In genomic region chr1:193590301-193590829, GRCm38 (mm10) we compare ENCODE assay signal across 16 mouse cellular contexts.
A peak's percentile ranks its signal among the peaks of the same experiment; 100 is the strongest.
DNase-seq lines count a peak whose midpoint lies in the region; ATAC-seq and TF ChIP-seq lines count a peak whose summit lies in the region.
"Had no signal": no experiment of that assay in that cellular context is flagged by ENCODE, and none has a peak within 500 bp of the region (broad histone marks: within the 10 kb centered on the region; RNA-seq: fewer than 3 reads in every experiment).

No protein-coding gene starts in this region.

- no peaks in the 10 kb centered on the region for H3K27me3 ChIP-seq in hindbrain, embryonic 10.5 days (ENCODE audit: insufficient read depth, poor library complexity, severe bottlenecking)
- no peaks in the 10 kb centered on the region for H3K27me3 ChIP-seq in hindbrain, postnatal 0 days (ENCODE audit: insufficient read depth, low read length)
- H3K27me3 ChIP-seq in embryonic facial prominence, embryonic 11.5 days (ENCODE audit: control insufficient read depth, insufficient read depth, low read length): no peaks in the 10 kb centered on the region
- no peaks in the 10 kb centered on the region for H3K27me3 ChIP-seq in hindbrain, embryonic 13.5 days
- no peaks in the 10 kb centered on the region for H3K27me3 ChIP-seq in neural tube, embryonic 15.5 days (replicated peaks)
- H3K27me3 ChIP-seq in kidney, embryonic 15.5 days: no peaks in the 10 kb centered on the region

- H3K4me2 ChIP-seq in hindbrain, postnatal 0 days (ENCODE audit: low read depth, low read length): no peak overlapping the region
- H3K4me2 ChIP-seq in embryonic facial prominence, embryonic 11.5 days (ENCODE audit: low read depth, low read length): no peak overlapping the region
- no peak overlapping the region for H3K4me2 ChIP-seq in hindbrain, embryonic 13.5 days
- no peak overlapping the region for H3K4me2 ChIP-seq in neural tube, embryonic 15.5 days
- no peak overlapping the region for H3K4me2 ChIP-seq in kidney, embryonic 15.5 days
- H3K4me2 ChIP-seq: limb, embryonic 13.5 days had no signal

- H3K9me3 ChIP-seq in hindbrain, embryonic 10.5 days: no peaks in the 10 kb centered on the region
- no peaks in the 10 kb centered on the region for H3K9me3 ChIP-seq in hindbrain, postnatal 0 days (ENCODE audit: low read length)
- no peaks in the 10 kb centered on the region for H3K9me3 ChIP-seq in embryonic facial prominence, embryonic 11.5 days (replicated peaks; ENCODE audit: control insufficient read depth, low read length)
- H3K9me3 ChIP-seq in hindbrain, embryonic 13.5 days: no peaks in the 10 kb centered on the region
- no peaks in the 10 kb centered on the region for H3K9me3 ChIP-seq in neural tube, embryonic 15.5 days (replicated peaks)
- no peaks in the 10 kb centered on the region for H3K9me3 ChIP-seq in kidney, embryonic 15.5 days (replicated peaks)
- H3K9me3 ChIP-seq: limb, embryonic 13.5 days had no signal

- ATAC-seq in hindbrain, postnatal 0 days: no peak
- ATAC-seq in embryonic facial prominence, embryonic 11.5 days (replicated peaks; ENCODE audit: insufficient number of reproducible peaks, low FRiP score, low TSS enrichment, low read depth): no peak; the same call in 1 of the 2 replicates
- ATAC-seq in hindbrain, embryonic 13.5 days (ENCODE audit: low FRiP score): no peak
- ATAC-seq in neural tube, embryonic 15.5 days (ENCODE audit: low FRiP score): no peak
- ATAC-seq in kidney, embryonic 15.5 days (replicated peaks; ENCODE audit: low FRiP score): no peak

- H3K36me3 ChIP-seq in hindbrain, embryonic 10.5 days: no peaks in the 10 kb centered on the region
- H3K36me3 ChIP-seq in hindbrain, postnatal 0 days (ENCODE audit: insufficient read depth, low read length): no peaks in the 10 kb centered on the region
- no peaks in the 10 kb centered on the region for H3K36me3 ChIP-seq in embryonic facial prominence, embryonic 11.5 days (replicated peaks; ENCODE audit: control insufficient read depth, insufficient read depth, low read depth, low read length)
- no peaks in the 10 kb centered on the region for H3K36me3 ChIP-seq in hindbrain, embryonic 13.5 days
- H3K36me3 ChIP-seq in neural tube, embryonic 15.5 days: no peaks in the 10 kb centered on the region
- no peaks in the 10 kb centered on the region for H3K36me3 ChIP-seq in kidney, embryonic 15.5 days
- H3K36me3 ChIP-seq: limb, embryonic 13.5 days had no signal

- no peak overlapping the region for H3K9ac ChIP-seq in hindbrain, postnatal 0 days (replicated peaks; ENCODE audit: low read length)
- H3K9ac ChIP-seq in embryonic facial prominence, embryonic 11.5 days (replicated peaks; ENCODE audit: low read length): no peak overlapping the region
- no peak overlapping the region for H3K9ac ChIP-seq in hindbrain, embryonic 13.5 days
- 0 out of 2 replicates have a peak overlapping the region, but pooled peaks have one; percentile 0 for H3K9ac ChIP-seq in neural tube, embryonic 15.5 days (replicated peaks)
- H3K9ac ChIP-seq in kidney, embryonic 15.5 days: no peak overlapping the region
- H3K9ac ChIP-seq: limb, embryonic 13.5 days had no signal

- no peak for TF ChIP-seq CTCF in hindbrain, postnatal 0 days (IDR thresholded peaks at IDR 0.05; ENCODE audit: low read depth)

- H3K4me3 ChIP-seq in hindbrain, embryonic 10.5 days: no peak overlapping the region
- no peak overlapping the region for H3K4me3 ChIP-seq in hindbrain, postnatal 0 days (ENCODE audit: low read length)
- no peak overlapping the region for H3K4me3 ChIP-seq in embryonic facial prominence, embryonic 11.5 days (ENCODE audit: low read depth, low read length)
- H3K4me3 ChIP-seq in hindbrain, embryonic 13.5 days: no peak overlapping the region
- H3K4me3 ChIP-seq in neural tube, embryonic 15.5 days (replicated peaks): no peak overlapping the region
- no peak overlapping the region for H3K4me3 ChIP-seq in kidney, embryonic 15.5 days (replicated peaks)
- H3K4me3 ChIP-seq: erythroblast, embryonic 14.5 days; limb, embryonic 13.5 days had no signal

- H3K27ac ChIP-seq in hindbrain, embryonic 10.5 days: 0 out of 2 replicates have a peak overlapping the region, but pooled peaks have one; percentile 46
- no peak overlapping the region for H3K27ac ChIP-seq in hindbrain, postnatal 0 days
- H3K27ac ChIP-seq in embryonic facial prominence, embryonic 11.5 days (replicated peaks; ENCODE audit: low read depth, low read length): 0 out of 2 replicates have a peak overlapping the region, but pooled peaks have one; percentile 31
- H3K27ac ChIP-seq in hindbrain, embryonic 13.5 days: peak overlapping the region; percentile 63
- peak overlapping the region; percentile 63 for H3K27ac ChIP-seq in neural tube, embryonic 15.5 days (replicated peaks)
- no peak overlapping the region for H3K27ac ChIP-seq in kidney, embryonic 15.5 days
- H3K27ac ChIP-seq: limb, embryonic 13.5 days had no signal

- peaks cover 38% of the 10 kb centered on the region for H3K4me1 ChIP-seq in hindbrain, embryonic 10.5 days (replicated peaks)
- peaks cover 7% of the 10 kb centered on the region; the same call in 1 of the 2 replicates for H3K4me1 ChIP-seq in hindbrain, postnatal 0 days (ENCODE audit: insufficient read depth, low read length)
- H3K4me1 ChIP-seq in embryonic facial prominence, embryonic 11.5 days (ENCODE audit: control insufficient read depth, insufficient read depth, low read length): no peaks in the 10 kb centered on the region
- H3K4me1 ChIP-seq in hindbrain, embryonic 13.5 days (replicated peaks): peaks cover 40% of the 10 kb centered on the region
- H3K4me1 ChIP-seq in neural tube, embryonic 15.5 days: peaks cover 30% of the 10 kb centered on the region
- H3K4me1 ChIP-seq in kidney, embryonic 15.5 days: peaks cover 20% of the 10 kb centered on the region

- DNase-seq in hindbrain, embryonic 10.5 days (ENCODE audit: low spot score): no peak
- DNase-seq in hindbrain, postnatal 0 days (ENCODE audit: low spot score): no peak
- DNase-seq in embryonic facial prominence, embryonic 11.5 days (ENCODE audit: low spot score): peak; percentile 40
- no peak for DNase-seq in adrenal gland, adult 8-10 months
- DNase-seq in kidney, postnatal 10 days: no peak
- DNase-seq: B cell, adult 2 months; cerebellum, adult 2 months; heart, adult 18-20 months; kidney, adult 8-10 months; layer of hippocampus, postnatal 36 days; right cerebral cortex, postnatal 14 days had no signal

- 9% methylated on average over 5 of the region's 5 CpGs for WGBS in hindbrain, embryonic 10.5 days
- 23% methylated on average over 5 of the region's 5 CpGs for WGBS in hindbrain, postnatal 0 days
- WGBS in embryonic facial prominence, embryonic 11.5 days: 10% methylated on average over 5 of the region's 5 CpGs
- WGBS in hindbrain, embryonic 13.5 days: 10% methylated on average over 5 of the region's 5 CpGs
- 10% methylated on average over 5 of the region's 5 CpGs for WGBS in neural tube, embryonic 15.5 days
- WGBS in kidney, embryonic 15.5 days: 28% methylated on average over 5 of the region's 5 CpGs

Comparison
In these comparisons a context has a peak if more than half of its experiments do, and no peak if none do; other contexts are left out.
1. H3K27ac ChIP-seq: peak in hindbrain, embryonic 10.5 days (single experiment), embryonic facial prominence, embryonic 11.5 days (single experiment), hindbrain, embryonic 13.5 days (single experiment) and neural tube, embryonic 15.5 days (single experiment); none in hindbrain, postnatal 0 days (single experiment) and kidney, embryonic 15.5 days (single experiment).